Mouse (Mus musculus) megakaryocyte, embryonic 14.5 days (primary cell): ENCODE measurements around the gene Nudt7. TPM values are rescaled to one million over a fixed set of nuclear protein-coding genes. Genes with fewer than 3 reads are reported as not detected.
A peak's percentile ranks its signal among the peaks of the same experiment; 100 is the strongest.

Source experiments
- H3K27me3 ChIP-seq: replicated peaks from 2 replicates; pipeline ENCODE3; 2012; ENCODE audit warnings: inconsistent platforms
- H3K36me3 ChIP-seq: replicated peaks from 2 replicates; pipeline ENCODE3; 2012; ENCODE audit warnings: low read length, inconsistent platforms, mixed read lengths
- H3K4me1 ChIP-seq: 2 replicates; pipeline ENCODE4 v1.6.1; 2012; ENCODE audit warnings: inconsistent platforms
- H3K4me3 ChIP-seq: replicated peaks from 2 replicates; pipeline ENCODE3; 2012; ENCODE audit warnings: moderate library complexity, mild to moderate bottlenecking, inconsistent platforms
- H3K9me3 ChIP-seq: 2 replicates; pipeline ENCODE4 v1.6.1; 2012; ENCODE audit warnings: inconsistent platforms
- FLI1 ChIP-seq: IDR thresholded peaks from 2 replicates; pipeline ENCODE4 v1.6.1; 2012; ENCODE audit warnings: low read length, inconsistent platforms, mixed read lengths
- GATA1 ChIP-seq: IDR thresholded peaks from 3 replicates; pipeline ENCODE4 v1.6.1; 2012; ENCODE audit warnings: mixed read lengths, low read length, inconsistent platforms, borderline replicate concordance
- polyA plus RNA-seq: library from polyadenylated mRNA; stranded (reverse); fragments of >175 nt; gene quantifications from 2 replicates; pipeline ENCODE4 v1.2.3, GENCODE M21; 2012; ENCODE audit warnings: low replicate concordance; ENCODE audit not compliant: insufficient read depth

Nudt7 gene
- polyA plus RNA-seq, 1 experiment = 12.1 TPM

DNA sequence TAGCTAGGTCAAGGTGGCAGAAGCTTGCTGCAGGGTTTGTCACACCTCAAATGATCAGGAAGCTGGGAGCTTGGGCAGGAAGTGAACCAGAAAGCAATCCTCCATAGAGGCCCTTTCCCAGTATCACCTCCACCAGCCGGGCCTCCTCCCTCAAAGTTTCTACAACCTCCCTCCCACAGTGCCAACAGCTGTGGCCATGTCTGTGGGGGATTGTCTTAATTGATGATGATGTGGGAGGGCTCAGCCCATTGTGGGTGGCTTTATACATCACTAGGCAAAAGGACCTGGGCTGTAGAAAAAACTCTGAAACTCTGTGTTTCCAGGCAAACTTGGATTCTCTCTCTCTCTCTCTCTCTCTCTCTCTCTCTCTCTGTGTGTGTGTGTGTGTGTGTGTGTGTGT lies 18.3 kb upstream of the Nudt7 start:
- Histone ChIP-seq H3K4me3 (no peak overlapping the region), H3K9me3 (peaks cover 5% of the 10 kb centered on the region), H3K36me3 (no peaks in the 10 kb centered on the region), H3K27me3 (no peaks in the 10 kb centered on the region), H3K4me1 (no peaks in the 10 kb centered on the region)
- no peak for TF ChIP-seq GATA1

DNA sequence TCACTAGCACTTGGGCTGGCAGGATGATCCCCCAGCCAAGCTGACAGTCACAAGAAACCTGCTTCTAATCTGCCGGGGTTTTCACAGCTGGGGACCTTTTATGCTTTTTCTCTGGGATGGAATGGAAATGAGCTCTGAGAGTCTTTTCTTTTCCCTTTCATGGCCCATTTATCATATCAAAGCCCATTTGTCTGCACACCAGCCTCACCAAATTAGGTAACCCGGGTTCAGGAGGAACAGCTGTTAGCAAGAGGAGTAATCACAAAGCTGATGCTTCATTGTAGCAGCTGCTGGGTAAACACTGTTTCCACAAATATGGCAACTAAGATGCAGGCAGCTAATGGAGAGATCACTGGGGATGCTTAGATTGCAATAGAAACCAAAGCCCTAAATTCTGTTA lies 17.3 kb upstream of the Nudt7 start:
- H3K9me3 ChIP-seq = peaks cover 5% of the 10 kb centered on the region
- no peak overlapping the region for H3K4me3 ChIP-seq
- no peaks in the 10 kb centered on the region for H3K27me3 ChIP-seq
- TF ChIP-seq FLI1 (no peak), GATA1 (no peak)
- no peaks in the 10 kb centered on the region for H3K36me3 ChIP-seq
- H3K4me1 ChIP-seq = no peaks in the 10 kb centered on the region

DNA sequence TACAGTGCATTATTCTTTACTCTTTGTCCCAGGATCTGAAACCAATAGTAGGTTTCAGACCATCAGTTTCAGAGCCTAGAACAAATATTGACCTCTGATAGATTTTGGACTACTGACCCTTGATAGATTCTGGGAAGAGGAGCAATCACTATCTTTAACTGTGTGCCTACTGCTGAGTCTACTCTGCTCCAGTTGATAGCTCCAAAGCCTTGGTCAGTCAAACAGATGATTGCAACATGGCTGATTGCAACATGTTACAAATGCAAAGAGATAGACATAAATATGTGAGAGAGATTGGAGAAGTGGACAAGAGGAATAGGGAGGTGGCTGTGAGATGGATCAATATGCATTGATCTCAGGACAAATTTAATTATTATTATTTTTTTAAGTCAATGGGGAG lies 15.9 kb upstream of the Nudt7 start:
- Histone ChIP-seq H3K4me3 (no peak overlapping the region), H3K9me3 (peaks cover 5% of the 10 kb centered on the region), H3K4me1 (peaks cover 14% of the 10 kb centered on the region), H3K36me3 (no peaks in the 10 kb centered on the region), H3K27me3 (no peaks in the 10 kb centered on the region)
- TF ChIP-seq GATA1 (no peak), FLI1 (no peak)

DNA sequence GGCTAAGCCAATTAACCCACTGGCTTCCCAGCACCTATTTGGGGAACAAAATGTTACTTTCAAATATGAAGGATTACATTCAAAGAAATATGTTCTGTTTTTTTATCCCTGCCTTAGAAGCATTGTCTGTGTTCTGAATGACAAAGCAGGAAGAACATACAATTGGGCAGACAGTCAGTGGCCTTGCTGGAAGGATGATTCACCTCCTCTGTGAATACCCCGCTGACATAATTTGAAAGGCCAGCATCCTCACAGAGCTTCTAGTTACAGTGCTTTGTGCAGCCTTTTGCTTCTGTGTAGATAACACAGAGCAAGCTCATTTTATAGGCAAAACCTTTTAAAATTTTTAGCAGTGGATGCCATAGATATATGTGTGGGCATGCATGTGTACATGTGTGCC lies 11.6 kb upstream of the Nudt7 start:
- H3K36me3 ChIP-seq = no peaks in the 10 kb centered on the region
- H3K4me1 ChIP-seq = peaks cover 34% of the 10 kb centered on the region
- H3K9me3 ChIP-seq = peaks cover 5% of the 10 kb centered on the region
- TF ChIP-seq FLI1 = no peak
- TF ChIP-seq GATA1 = no peak
- no peaks in the 10 kb centered on the region for H3K27me3 ChIP-seq
- H3K4me3 ChIP-seq = no peak overlapping the region

DNA sequence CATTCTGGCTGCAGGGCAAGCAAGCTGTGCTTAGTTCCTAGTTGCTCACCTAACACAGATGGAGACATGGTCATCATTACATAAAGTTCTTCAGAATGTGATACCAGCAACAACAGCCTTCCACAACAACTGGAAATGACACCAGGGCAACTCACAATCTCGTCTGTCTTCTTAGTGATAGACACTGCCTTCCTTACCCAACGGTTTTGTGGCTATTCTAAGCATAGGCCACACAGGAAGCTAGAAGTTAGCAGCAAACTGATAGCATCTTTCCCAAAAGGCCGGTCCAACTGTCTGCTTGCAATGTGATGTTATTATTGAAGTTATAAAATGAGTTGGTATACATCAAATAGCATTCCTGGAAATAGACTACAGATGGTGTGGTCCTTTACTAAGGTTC lies 9.7 kb upstream of the Nudt7 start:
- no peaks in the 10 kb centered on the region for H3K36me3 ChIP-seq
- no peaks in the 10 kb centered on the region for H3K27me3 ChIP-seq
- peaks cover 15% of the 10 kb centered on the region for H3K9me3 ChIP-seq
- H3K4me3 ChIP-seq = peak overlapping the region; percentile 11
- TF ChIP-seq GATA1 = no peak
- no peak for TF ChIP-seq FLI1
- H3K4me1 ChIP-seq = peaks cover 34% of the 10 kb centered on the region

DNA sequence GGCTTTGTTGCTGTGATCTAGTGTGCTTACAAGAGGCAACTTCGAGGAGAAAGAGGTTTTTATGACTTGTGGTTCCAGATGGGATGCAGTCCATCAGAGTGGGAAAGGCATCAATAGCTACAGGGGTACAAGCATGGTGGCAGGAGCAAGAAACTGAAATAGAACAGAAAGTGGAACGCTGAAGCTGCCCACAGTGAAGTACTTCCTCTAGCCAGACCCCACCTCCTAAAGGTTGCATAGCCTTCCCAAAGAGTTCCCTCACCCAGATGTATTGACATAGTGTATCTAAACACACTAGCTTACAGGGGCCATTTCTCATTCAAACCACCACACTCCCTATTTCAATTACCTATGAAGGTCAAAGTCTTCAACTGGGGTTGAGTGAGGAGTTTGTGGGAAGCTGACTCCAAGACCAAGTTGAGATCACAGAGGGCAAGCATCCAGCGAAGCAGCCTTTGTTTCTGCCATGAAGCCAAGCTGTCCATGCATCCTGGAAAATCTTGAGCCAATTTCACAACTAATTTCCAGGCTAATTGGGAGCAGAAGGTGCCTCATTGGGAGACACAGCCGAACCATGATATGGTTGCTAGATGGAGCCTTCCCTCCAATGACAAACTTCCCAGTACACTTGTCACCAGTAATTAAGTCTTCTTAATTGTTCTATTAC lies 9.1 kb upstream of the Nudt7 start:
- Histone ChIP-seq H3K4me3 (no peak overlapping the region), H3K9me3 (peaks cover 15% of the 10 kb centered on the region), H3K27me3 (no peaks in the 10 kb centered on the region), H3K4me1 (peaks cover 34% of the 10 kb centered on the region), H3K36me3 (no peaks in the 10 kb centered on the region)
- TF ChIP-seq FLI1 (no peak), GATA1 (no peak)

DNA sequence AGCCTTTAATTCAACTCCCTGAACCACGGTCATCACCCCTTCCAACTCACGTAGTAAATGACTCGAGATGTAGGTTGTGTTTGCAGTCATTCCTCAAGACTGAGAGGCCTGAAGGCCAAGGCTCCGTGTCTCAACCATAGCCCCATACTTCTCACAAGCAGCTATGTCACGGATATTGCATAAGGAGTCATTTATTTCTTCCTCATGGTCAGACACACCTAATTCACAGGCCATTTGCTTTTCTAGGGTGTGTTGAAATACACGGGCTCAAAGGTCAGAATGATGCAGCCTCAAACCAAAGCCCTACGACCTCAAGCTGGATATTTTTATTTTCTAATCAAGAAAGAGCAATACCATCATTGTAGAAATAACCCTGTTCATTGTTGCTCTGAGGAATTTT lies 2.5 kb upstream of the Nudt7 start:
- Histone ChIP-seq H3K27me3 (no peaks in the 10 kb centered on the region), H3K4me1 (peaks cover 23% of the 10 kb centered on the region), H3K36me3 (peaks cover 9% of the 10 kb centered on the region), H3K4me3 (no peak overlapping the region), H3K9me3 (peaks cover 11% of the 10 kb centered on the region)
- TF ChIP-seq FLI1 = no peak
- no peak for TF ChIP-seq GATA1

DNA sequence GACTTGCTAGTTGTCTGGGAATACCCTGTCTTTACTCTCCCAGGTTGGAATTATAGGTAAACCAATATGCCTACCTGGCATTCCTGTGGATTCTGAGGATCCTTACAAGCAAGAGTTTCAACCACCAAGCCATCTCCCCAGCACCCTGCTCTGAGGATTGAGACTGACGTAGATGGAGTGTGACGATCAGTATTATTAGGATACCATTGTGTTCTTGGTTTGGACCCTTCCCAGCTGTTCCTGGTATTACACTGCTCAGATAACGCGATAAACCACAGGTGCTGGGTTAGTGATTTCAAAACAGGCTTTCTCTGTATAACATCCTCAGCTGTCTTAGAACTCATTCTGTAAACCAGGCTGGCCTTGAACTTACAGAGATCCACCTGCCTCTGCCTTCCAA lies 1.9 kb upstream of the Nudt7 start:
- H3K4me3 ChIP-seq = no peak overlapping the region
- TF ChIP-seq GATA1 = no peak
- H3K36me3 ChIP-seq = peaks cover 15% of the 10 kb centered on the region
- H3K27me3 ChIP-seq = no peaks in the 10 kb centered on the region
- H3K4me1 ChIP-seq = peaks cover 29% of the 10 kb centered on the region
- H3K9me3 ChIP-seq = peaks cover 11% of the 10 kb centered on the region

DNA sequence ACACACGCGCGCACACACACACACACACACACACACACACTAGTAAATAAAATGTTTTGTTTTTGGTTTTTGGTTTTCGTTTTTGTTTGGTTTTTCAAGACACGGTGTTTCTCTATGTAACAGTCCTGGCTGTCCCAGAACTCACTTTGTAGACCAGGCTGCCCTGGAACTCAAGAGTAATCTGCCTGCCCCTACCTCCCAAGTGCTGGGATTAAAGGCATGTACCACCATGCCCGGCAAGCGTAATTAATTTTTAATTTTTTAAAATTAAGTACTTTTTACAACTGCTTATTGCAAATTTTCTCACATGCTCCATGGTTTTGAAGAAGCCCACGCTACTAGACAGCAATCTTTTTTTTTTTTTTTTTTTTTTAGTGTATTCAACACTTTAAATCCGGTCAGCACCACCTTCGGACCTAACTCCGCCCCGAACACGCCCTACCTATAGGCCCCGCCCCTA lies 277 bp upstream of the Nudt7 start:
- Histone ChIP-seq H3K27me3 (no peaks in the 10 kb centered on the region), H3K36me3 (peaks cover 31% of the 10 kb centered on the region), H3K9me3 (peaks cover 5% of the 10 kb centered on the region), H3K4me3 (peak overlapping the region; percentile 94), H3K4me1 (peaks cover 42% of the 10 kb centered on the region)
- no peak for TF ChIP-seq GATA1
- TF ChIP-seq FLI1 = no peak

DNA sequence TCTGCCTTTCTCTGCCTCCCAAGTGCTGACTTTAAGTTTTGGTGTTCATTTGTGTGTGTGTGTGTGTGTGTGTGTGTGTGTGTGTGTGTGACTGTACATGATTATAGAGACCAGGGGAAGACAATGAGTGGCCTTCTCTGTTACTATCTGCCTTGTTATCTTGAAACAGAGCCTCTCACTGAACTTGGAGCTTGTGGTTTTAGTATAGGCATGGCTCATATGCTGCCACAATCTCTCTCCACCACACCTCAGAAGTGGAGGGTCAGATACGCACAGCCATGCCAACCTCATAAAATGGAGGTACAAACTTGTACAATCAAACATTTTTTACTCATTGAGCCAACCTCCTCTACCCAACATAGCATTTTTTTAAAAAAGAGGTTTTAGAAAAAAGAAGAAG lies 3.4 kb downstream of the Nudt7 start:
- H3K4me3 ChIP-seq = no peak overlapping the region
- peaks cover 59% of the 10 kb centered on the region for H3K4me1 ChIP-seq
- H3K9me3 ChIP-seq = no peaks in the 10 kb centered on the region
- no peaks in the 10 kb centered on the region for H3K27me3 ChIP-seq
- TF ChIP-seq GATA1 = no peak
- TF ChIP-seq FLI1 = no peak
- H3K36me3 ChIP-seq = peaks cover 58% of the 10 kb centered on the region

DNA sequence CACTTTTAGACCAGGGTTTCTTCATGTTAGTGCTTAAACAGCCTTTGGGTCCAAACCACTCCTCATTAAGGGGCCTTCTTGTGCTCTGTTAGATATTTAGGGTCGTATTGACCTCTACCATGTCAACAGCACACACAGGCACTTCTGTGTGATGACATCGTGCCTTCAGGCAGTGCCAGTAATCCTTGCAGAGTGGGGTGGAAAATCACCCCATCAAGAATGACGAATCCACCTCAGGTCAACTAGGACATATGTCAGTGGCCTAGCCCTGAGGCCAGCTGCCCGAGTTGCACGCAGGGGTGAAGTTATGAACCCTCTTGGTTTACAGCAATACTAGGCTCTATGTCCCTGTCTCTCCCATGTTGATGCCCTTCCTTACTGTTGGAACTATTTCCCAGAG lies 3.8 kb downstream of the Nudt7 start:
- Histone ChIP-seq H3K4me3 (no peak overlapping the region), H3K27me3 (no peaks in the 10 kb centered on the region), H3K4me1 (peaks cover 61% of the 10 kb centered on the region), H3K9me3 (no peaks in the 10 kb centered on the region), H3K36me3 (peaks cover 58% of the 10 kb centered on the region)
- TF ChIP-seq GATA1 = no peak
